Mouse (Mus musculus) myocyte (in vitro differentiated cells): ENCODE data around the gene Cacna2d2.

ENCODE experiments used
- E2F4 ChIP-seq: IDR thresholded peaks from one replicate; pipeline ENCODE4 v1.6.1; 2011; ENCODE audit warnings: mild to moderate bottlenecking, control low read depth, moderate library complexity; ENCODE audit not compliant: insufficient read depth
- MYOD1 ChIP-seq, 3 experiments: IDR thresholded peaks; one replicate each; pipeline ENCODE4 v1.6.1; 2011; ENCODE audit warnings: control low read depth in 2 of 3, low read depth in 2 of 3, mild to moderate bottlenecking in 2 of 3, moderate library complexity in 1 of 3; ENCODE audit not compliant: insufficient read length in 2 of 3, control insufficient read depth in 1 of 3
- MYOG ChIP-seq, 3 experiments: IDR thresholded peaks; one replicate each; pipeline ENCODE4 v1.6.1; 2011; ENCODE audit warnings: control low read depth in 2 of 3, low read depth in 2 of 3, mild to moderate bottlenecking in 2 of 3; ENCODE audit not compliant: insufficient read length in 2 of 3, control insufficient read depth in 1 of 3, insufficient read depth in 1 of 3
- POLR2A ChIP-seq: IDR thresholded peaks from one replicate; pipeline ENCODE4 v1.6.1; 2011; ENCODE audit warnings: low read depth, mild to moderate bottlenecking, control low read depth, moderate library complexity; ENCODE audit not compliant: insufficient read length
- POLR2AphosphoS2 ChIP-seq: IDR thresholded peaks from one replicate; pipeline ENCODE4 v1.6.1; 2011; ENCODE audit warnings: low read depth, control low read depth; ENCODE audit not compliant: insufficient read length

DNA sequence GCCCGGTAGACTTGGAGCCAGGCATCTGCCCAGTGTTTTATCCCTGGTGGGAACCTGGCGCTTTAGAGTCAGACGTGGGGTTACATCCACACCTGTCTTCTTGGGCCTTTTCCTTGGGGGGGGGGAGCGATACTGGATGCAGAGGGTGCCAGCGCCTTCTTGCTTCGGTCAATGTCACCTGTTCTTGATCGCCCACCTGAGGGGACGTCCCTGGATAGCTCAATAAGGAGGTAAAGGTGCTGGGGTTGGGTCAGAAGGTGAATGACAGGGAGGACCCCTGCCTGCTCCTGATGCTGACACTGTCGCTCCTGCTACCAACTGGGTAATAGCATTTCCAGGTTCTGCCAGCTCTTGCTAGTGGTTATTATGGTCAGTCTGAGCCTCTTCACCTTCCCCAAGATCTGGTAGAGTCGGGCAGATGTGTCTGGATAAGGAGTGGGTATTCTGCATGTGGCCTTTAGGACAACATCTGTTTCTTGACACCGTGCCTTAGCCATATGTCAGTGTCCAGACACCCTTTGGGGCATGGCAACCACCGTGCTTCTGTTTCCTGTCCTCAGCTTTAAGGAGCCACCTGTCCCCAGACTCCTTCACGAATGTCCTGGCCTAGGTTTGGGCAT is 1.4 kb downstream of the Cacna2d2 start:
- TF ChIP-seq POLR2A (no peak), POLR2AphosphoS2 (no peak), E2F4 (no peak), MYOG (IDR thresholded peaks at IDR 0.05; ENCODE audit: control insufficient read depth in 1 of 3, insufficient read depth in 1 of 3, insufficient read length in 2 of 3, low read depth in 2 of 3) (no peak), MYOD1 (IDR thresholded peaks at IDR 0.05; ENCODE audit: control insufficient read depth in 1 of 3, insufficient read length in 2 of 3, low read depth in 2 of 3) (no peak)
